Mouse (Mus musculus): ENCODE data around the gene Mmp14.

DNA sequence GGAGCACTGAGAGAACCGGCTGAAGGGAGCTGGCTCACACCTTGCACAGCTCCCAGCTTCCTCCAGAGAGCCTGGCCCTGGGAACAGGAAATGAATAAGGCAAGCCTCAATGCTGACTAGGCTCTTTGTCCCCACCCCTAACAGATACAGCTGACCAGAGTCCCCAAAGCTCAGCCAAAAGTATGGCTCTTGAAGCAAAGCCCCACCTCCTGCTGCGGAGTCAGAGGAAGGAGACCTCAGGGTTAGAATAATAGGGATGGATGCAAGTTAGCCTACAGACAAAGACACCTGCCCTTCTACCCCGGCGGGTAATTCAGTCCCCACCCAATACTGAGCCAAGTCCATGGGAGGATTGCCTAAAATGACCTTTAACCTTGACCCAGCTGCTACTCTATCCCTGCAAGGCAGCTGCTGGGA lies 48.0 kb upstream of the Mmp14 start:
- TF ChIP-seq POLR2A (IDR thresholded peaks at IDR 0.05; ENCODE audit: borderline replicate concordance, control insufficient read depth, low read depth, low read length) = no peak
- no peak for TF ChIP-seq CTCF (IDR thresholded peaks at IDR 0.05; ENCODE audit: control insufficient read depth, insufficient read depth, low read length)
